Mouse (Mus musculus): ENCODE measurements at regions not wholly inside any gene's neighbourhood (a gene's known extent, or its start where the extent isn't known, plus 50 kb on each side); places are given as distances from the start of the nearest gene placed in this dataset.

GRCm38 (mm10) chr12:43123160-43123559 is 1087.0 kb downstream of the Dnajb9 start:
- ATAC-seq (ENCODE audit: low TSS enrichment) = peak; percentile 88

- ATAC-seq (ENCODE audit: low TSS enrichment) = no peak
Observed at GRCm38 (mm10) chr12:43112096-43112495, 1098.0 kb downstream of the Dnajb9 start.

DNA sequence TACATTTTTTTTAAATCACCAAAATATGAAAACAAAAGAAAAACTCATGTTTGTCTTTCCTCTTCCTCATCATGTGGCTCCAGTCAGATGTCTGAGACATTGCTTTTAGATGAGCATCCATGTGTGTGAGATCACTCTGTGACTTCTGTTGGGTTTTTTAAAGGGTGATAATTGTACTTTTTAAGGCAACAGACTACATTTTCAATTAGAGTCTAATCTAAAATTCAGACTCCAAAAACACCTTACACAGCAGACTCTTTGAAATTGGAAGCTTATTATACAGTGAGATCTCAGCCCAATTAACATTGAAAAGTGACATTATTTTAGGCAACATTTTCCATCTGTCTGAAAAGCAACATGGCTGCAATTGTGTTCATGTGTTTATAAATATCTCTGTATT is 1110.7 kb downstream of the Dnajb9 start:
- ATAC-seq (ENCODE audit: low TSS enrichment) = peak; percentile 90

DNA sequence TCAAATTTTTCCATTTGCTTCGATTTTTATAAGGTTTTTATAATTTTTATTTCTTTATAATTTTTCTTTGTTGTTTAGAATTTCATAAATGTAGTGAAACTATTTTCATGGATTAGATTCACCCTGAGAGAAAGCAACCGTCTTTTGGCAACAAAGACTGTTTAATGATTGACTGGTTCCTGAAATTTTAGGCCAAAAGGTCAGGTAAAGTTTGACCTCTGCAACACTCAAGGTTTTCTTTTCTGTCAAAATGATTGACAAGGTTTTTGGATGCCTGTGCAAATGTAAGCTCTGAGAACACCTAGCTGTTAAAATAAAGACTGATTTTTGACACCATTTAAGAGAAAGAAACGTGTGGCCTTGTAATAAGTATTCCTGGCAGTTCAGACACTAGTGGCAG is 1132.0 kb downstream of the Dnajb9 start:
- ATAC-seq (ENCODE audit: low TSS enrichment) = no peak

Data from frontal cortex, adult (tissue).